Comparison of ENCODE assay signal across 31 mouse cellular contexts in the genomic region with DNA sequence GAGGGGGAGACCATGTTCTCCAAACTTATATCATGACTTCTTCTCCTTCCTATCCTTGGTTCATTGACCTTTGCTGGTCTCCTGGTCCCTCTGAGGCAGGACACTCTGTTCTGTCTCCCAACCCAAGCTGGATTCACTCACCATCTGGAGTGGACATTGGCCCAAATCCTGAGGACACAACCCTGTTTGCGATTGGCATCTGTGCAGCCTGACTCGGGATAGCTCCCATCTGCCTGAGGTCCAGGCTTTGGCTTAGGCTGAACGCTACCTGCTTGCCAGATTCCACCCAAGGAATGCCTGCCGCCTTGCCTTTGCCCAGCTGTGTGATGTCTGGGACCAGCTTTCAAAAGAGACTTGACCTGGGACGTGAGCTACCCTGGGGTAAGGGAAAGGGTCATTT.
DNase-seq lines count a peak whose midpoint lies in the region; ATAC-seq and TF ChIP-seq lines count a peak whose summit lies in the region.
"Had no signal": no experiment of that assay in that cellular context is flagged by ENCODE, and none has a peak within 500 bp of the region (broad histone marks: within the 10 kb centered on the region; RNA-seq: fewer than 3 reads in every experiment).

No protein-coding gene starts in this region.

- H3K27me3 ChIP-seq in neural tube, embryonic 11.5 days (ENCODE audit: control insufficient read depth, insufficient read depth, low read length) = no peaks in the 10 kb centered on the region
- H3K27me3 ChIP-seq in midbrain, postnatal 0 days (ENCODE audit: insufficient read depth, low read length) = no peaks in the 10 kb centered on the region
- H3K27me3 ChIP-seq: embryonic facial prominence, embryonic 13.5 days; forebrain, embryonic 15.5 days; heart, embryonic 12.5 days; hindbrain, embryonic 15.5 days; kidney, embryonic 15.5 days; lung, embryonic 15.5 days; midbrain, embryonic 13.5 days; Patski had no signal

- H3K27ac ChIP-seq in gastrocnemius, adult 2 months = no peak overlapping the region
- H3K27ac ChIP-seq in neural tube, embryonic 11.5 days (ENCODE audit: low read depth, low read length) = no peak overlapping the region
- no peak overlapping the region for H3K27ac ChIP-seq in midbrain, postnatal 0 days (ENCODE audit: low read depth, low read length)
- H3K27ac ChIP-seq: embryonic facial prominence, embryonic 13.5 days; forebrain, embryonic 10.5 days; forebrain, embryonic 15.5 days; hindbrain, embryonic 15.5 days; kidney, embryonic 15.5 days; layer of hippocampus, adult 2 months; limb, embryonic 13.5 days; liver, embryonic 13.5 days; lung, embryonic 15.5 days; midbrain, embryonic 13.5 days had no signal

- no peak for ATAC-seq in neural tube, embryonic 11.5 days (ENCODE audit: insufficient read depth, low FRiP score, low TSS enrichment)
- ATAC-seq in activated CD4-positive, CD25-positive, alpha-beta regulatory T cell, adult 4 months = no peak
- ATAC-seq in midbrain, postnatal 0 days (ENCODE audit: low FRiP score) = no peak
- ATAC-seq: forebrain, embryonic 15.5 days; inflammation-experienced regulatory T-cells, adult 6 months; midbrain, embryonic 13.5 days; Patski had no signal

- intact Hi-C loops in gastrocnemius, adult 2 months (cut with DNase I) = no loop called here

- no peak for TF ChIP-seq CTCF in gastrocnemius, adult 2 months (IDR thresholded peaks at IDR 0.05)
- no peak for TF ChIP-seq CTCF in midbrain, postnatal 0 days (IDR thresholded peaks at IDR 0.05)

- 91% methylated on average over 5 of the region's 5 CpGs for WGBS in neural tube, embryonic 11.5 days
- WGBS in midbrain, postnatal 0 days = 93% methylated on average over 5 of the region's 5 CpGs

- H3K4me1 ChIP-seq in neural tube, embryonic 11.5 days (ENCODE audit: control insufficient read depth, insufficient read depth, low read length) = no peaks in the 10 kb centered on the region
- peaks cover 9% of the 10 kb centered on the region; the same call in 1 of the 2 replicates for H3K4me1 ChIP-seq in midbrain, postnatal 0 days (ENCODE audit: insufficient read depth, low read length)
- H3K4me1 ChIP-seq: megakaryocyte, embryonic 14.5 days had no signal

- no peaks in the 10 kb centered on the region for H3K36me3 ChIP-seq in neural tube, embryonic 11.5 days (ENCODE audit: control insufficient read depth, insufficient read depth, low read length)
- H3K36me3 ChIP-seq in midbrain, postnatal 0 days (ENCODE audit: insufficient read depth, low read length) = no peaks in the 10 kb centered on the region
- H3K36me3 ChIP-seq: embryonic facial prominence, embryonic 13.5 days; forebrain, embryonic 10.5 days; forebrain, embryonic 15.5 days; G1E; heart, embryonic 12.5 days; hindbrain, embryonic 15.5 days; kidney, embryonic 15.5 days; limb, embryonic 13.5 days; liver, embryonic 13.5 days; lung, embryonic 15.5 days; midbrain, embryonic 13.5 days had no signal

- H3K4me2 ChIP-seq in neural tube, embryonic 11.5 days (ENCODE audit: low read depth) = no peak overlapping the region
- no peak overlapping the region for H3K4me2 ChIP-seq in midbrain, postnatal 0 days (ENCODE audit: low read depth, low read length, poor library complexity, severe bottlenecking)
- H3K4me2 ChIP-seq: embryonic facial prominence, embryonic 13.5 days; forebrain, embryonic 15.5 days; heart, embryonic 12.5 days; hindbrain, embryonic 15.5 days; kidney, embryonic 15.5 days; limb, embryonic 13.5 days; liver, embryonic 13.5 days; lung, embryonic 15.5 days; midbrain, embryonic 13.5 days had no signal

- H3K9ac ChIP-seq in neural tube, embryonic 11.5 days (ENCODE audit: low read length) = no peak overlapping the region
- H3K9ac ChIP-seq in midbrain, postnatal 0 days (replicated peaks; ENCODE audit: low read length, poor library complexity, severe bottlenecking) = no peak overlapping the region
- H3K9ac ChIP-seq: embryonic facial prominence, embryonic 13.5 days; forebrain, embryonic 15.5 days; heart, embryonic 12.5 days; hindbrain, embryonic 15.5 days; kidney, embryonic 15.5 days; limb, embryonic 13.5 days; liver, embryonic 13.5 days; lung, embryonic 15.5 days; midbrain, embryonic 13.5 days had no signal

- no peak overlapping the region for H3K4me3 ChIP-seq in gastrocnemius, adult 2 months
- no peak overlapping the region for H3K4me3 ChIP-seq in neural tube, embryonic 11.5 days (ENCODE audit: low read depth, low read length)
- no peak overlapping the region for H3K4me3 ChIP-seq in midbrain, postnatal 0 days (ENCODE audit: low read depth, low read length)
- H3K4me3 ChIP-seq: embryonic facial prominence, embryonic 13.5 days; forebrain, embryonic 10.5 days; forebrain, embryonic 15.5 days; heart, embryonic 12.5 days; hindbrain, embryonic 15.5 days; kidney, embryonic 15.5 days; layer of hippocampus, adult 2 months; limb, embryonic 13.5 days; liver, embryonic 13.5 days; lung, embryonic 15.5 days; megakaryocyte, embryonic 14.5 days; midbrain, embryonic 13.5 days had no signal

- no peaks in the 10 kb centered on the region for H3K9me3 ChIP-seq in neural tube, embryonic 11.5 days (ENCODE audit: control insufficient read depth, low read length)
- H3K9me3 ChIP-seq in midbrain, postnatal 0 days (ENCODE audit: low read length) = no peaks in the 10 kb centered on the region
- H3K9me3 ChIP-seq: forebrain, embryonic 15.5 days; hindbrain, embryonic 15.5 days; limb, embryonic 13.5 days; lung, embryonic 15.5 days had no signal

- peak; percentile 30 for DNase-seq in gastrocnemius, adult 2 months
- DNase-seq in gastrocnemius, postnatal 4 days (ENCODE audit: low spot score in 2 of 2) = no peak
- DNase-seq in neural tube, embryonic 11.5 days (ENCODE audit: low spot score) = peak; percentile 6
- no peak for DNase-seq in neural tube, embryonic 10.5 days (ENCODE audit: extremely low spot score, low spot score)
- peak; percentile 77 for DNase-seq in lung, postnatal 10 days
- DNase-seq in midbrain, postnatal 0 days (ENCODE audit: low spot score) = no peak
- DNase-seq: adrenal gland, postnatal 14 days; cerebellum, adult 11 months; cerebellum, adult 9-10 months; kidney, adult 18-20 months; kidney, postnatal 36 days; liver, embryonic 13.5 days; right cerebral cortex, adult 18-20 months; spleen, adult 18-20 months; thymus, adult 2 months; thymus, postnatal 4 days had no signal

Comparison
In these comparisons a context has a peak if more than half of its experiments do, and no peak if none do; other contexts are left out.
1. DNase-seq: peak in gastrocnemius, adult 2 months (single experiment), neural tube, embryonic 11.5 days (single experiment) and lung, postnatal 10 days (single experiment); none in gastrocnemius, postnatal 4 days (0 of 2), neural tube, embryonic 10.5 days (single experiment) and midbrain, postnatal 0 days (single experiment).